Mouse (Mus musculus) G1E (cell line): ENCODE measurements around the gene Sec16a. TPM values are rescaled to one million over a fixed set of nuclear protein-coding genes. Genes with fewer than 3 reads are reported as not detected.
A peak's percentile ranks its signal among the peaks of the same experiment; 100 is the strongest.

Experiments used
- ATAC-seq: 2 replicates; pipeline ENCODE4 v1.8.0; 2016; ENCODE audit warnings: mild to moderate bottlenecking; ENCODE audit not compliant: insufficient number of reproducible peaks, poor library complexity, low FRiP score, severe bottlenecking; ENCODE audit errors: extremely low read depth
- DNase-seq: peaks from one replicate; pipeline ENCODE4 v3.0.0; 2012; ENCODE audit warnings: low spot score
- H3K27me3 ChIP-seq: 2 replicates; pipeline ENCODE4 v1.6.1; 2012; ENCODE audit warnings: mild to moderate bottlenecking, low read length, inconsistent platforms; ENCODE audit not compliant: insufficient read depth
- H3K36me3 ChIP-seq: replicated peaks from 2 replicates; pipeline ENCODE3; 2012; ENCODE audit warnings: mild to moderate bottlenecking, inconsistent platforms
- H3K4me1 ChIP-seq: 2 replicates; pipeline ENCODE4 v1.6.1; 2012; ENCODE audit warnings: low read depth, low read length, inconsistent platforms, mixed read lengths; ENCODE audit not compliant: insufficient read depth
- H3K4me3 ChIP-seq: 2 replicates; pipeline ENCODE4 v1.5.1; 2012; ENCODE audit warnings: low read depth, mild to moderate bottlenecking, inconsistent platforms, low read length, moderate library complexity, mixed read lengths
- H3K9me3 ChIP-seq: replicated peaks from 2 replicates; pipeline ENCODE4 v1.6.1; 2012; ENCODE audit warnings: inconsistent platforms
- CTCF ChIP-seq: IDR thresholded peaks from 2 replicates; pipeline ENCODE4 v1.5.1; 2012; ENCODE audit warnings: low read depth, low read length, inconsistent platforms, mixed read lengths
- GATA1 ChIP-seq: IDR thresholded peaks from 2 replicates; pipeline ENCODE4 v1.6.1; 2012; ENCODE audit warnings: borderline replicate concordance, low read length, inconsistent platforms, mixed read lengths
- GATA2 ChIP-seq: IDR thresholded peaks from 2 replicates; pipeline ENCODE4 v1.6.1; 2012; ENCODE audit warnings: low read depth, low read length, inconsistent platforms, borderline replicate concordance
- POLR2AphosphoS5 ChIP-seq: IDR thresholded peaks from 2 replicates; pipeline ENCODE4 v1.6.1; 2012; ENCODE audit warnings: low read depth, low read length, inconsistent platforms; ENCODE audit not compliant: insufficient replicate concordance
- TAL1 ChIP-seq: conservative IDR thresholded peaks from 2 replicates; pipeline ENCODE4 v1.6.1; 2012; ENCODE audit warnings: low read depth, low read length, inconsistent platforms, mixed read lengths
- polyA plus RNA-seq: library from polyadenylated mRNA; stranded (reverse); fragments of >175 nt; gene quantifications from 2 replicates; pipeline ENCODE4 v1.2.3, GENCODE M21; 2012
- total RNA-seq, 2 experiments: library from RNA; stranded (forward) in 1 of 2; stranded (reverse) in 1 of 2; fragments of 200-1000 nt in 1 of 2; fragments of >200 nt in 1 of 2; fragmentation: Nextera tagmentation in 1 of 2; gene quantifications; 2 replicates each; pipeline ENCODE4 v1.2.3; 2014 to 2017

Gene Sec16a
- total and polyA plus RNA-seq, 3 experiments, result 34.4 to 83.5 (median 37.8) TPM

- Histone ChIP-seq H3K36me3 (peaks cover 42% of the 10 kb centered on the region), H3K4me1 (peaks cover 44% of the 10 kb centered on the region), H3K27me3 (no peaks in the 10 kb centered on the region), H3K9me3 (no peaks in the 10 kb centered on the region), H3K4me3 (peak overlapping the region; percentile 97)
- no peak for TF ChIP-seq GATA2
- TF ChIP-seq TAL1, result no peak
- no peak for TF ChIP-seq CTCF
- no peak for TF ChIP-seq POLR2AphosphoS5
- no peak for TF ChIP-seq GATA1
- ATAC-seq (peak; percentile 40), DNase-seq (peak; percentile 83)
These were observed 840 bp upstream of the Sec16a start for GRCm38 (mm10) chr2:26445666-26446445.

DNA sequence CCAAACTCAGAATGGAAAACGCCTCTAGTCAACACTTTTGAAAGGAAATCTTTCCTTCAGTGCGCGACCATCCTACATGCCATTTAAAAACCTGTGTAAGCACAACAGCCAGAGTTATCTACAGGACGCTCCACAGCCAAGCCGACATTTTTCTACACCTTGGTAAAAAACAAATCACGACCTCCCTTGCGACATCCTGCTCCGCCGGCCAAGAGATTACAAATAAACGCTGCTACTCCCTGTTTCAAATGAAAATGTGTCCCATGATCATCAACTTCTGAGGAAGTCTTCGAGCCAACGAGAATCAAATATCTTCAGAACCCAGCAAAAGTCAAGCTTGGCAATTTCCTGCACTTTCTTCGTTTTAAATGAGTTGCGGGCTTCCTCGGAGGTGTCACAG, 648 bp downstream of the Sec16a start:
- H3K4me1 ChIP-seq, result peaks cover 48% of the 10 kb centered on the region
- TF ChIP-seq GATA2 (no peak), POLR2AphosphoS5 (no peak), TAL1 (no peak), GATA1 (no peak), CTCF (no peak)
- no peak for DNase-seq
- H3K36me3 ChIP-seq, result peaks cover 49% of the 10 kb centered on the region
- peak overlapping the region; percentile 97 for H3K4me3 ChIP-seq
- no peak for ATAC-seq
- H3K27me3 ChIP-seq, result no peaks in the 10 kb centered on the region
- H3K9me3 ChIP-seq, result no peaks in the 10 kb centered on the region

- Histone ChIP-seq H3K4me3 (peak overlapping the region; percentile 97), H3K27me3 (no peaks in the 10 kb centered on the region), H3K4me1 (peaks cover 52% of the 10 kb centered on the region), H3K9me3 (no peaks in the 10 kb centered on the region), H3K36me3 (peaks cover 51% of the 10 kb centered on the region)
- DNase-seq (no peak), ATAC-seq (no peak)
- TF ChIP-seq POLR2AphosphoS5 (no peak), GATA2 (no peak), GATA1 (no peak), TAL1 (no peak), CTCF (no peak)
These were observed 1.1 kb downstream of the Sec16a start for GRCm38 (mm10) chr2:26443876-26444275.

- no peaks in the 10 kb centered on the region for H3K9me3 ChIP-seq
- peaks cover 57% of the 10 kb centered on the region for H3K4me1 ChIP-seq
- H3K36me3 ChIP-seq, result peaks cover 52% of the 10 kb centered on the region
- H3K27me3 ChIP-seq, result no peaks in the 10 kb centered on the region
- no peak overlapping the region for H3K4me3 ChIP-seq
- DNase-seq (no peak), ATAC-seq (no peak)
- TF ChIP-seq CTCF, result no peak
- TF ChIP-seq GATA1, result no peak
- no peak for TF ChIP-seq POLR2AphosphoS5
- TF ChIP-seq GATA2, result no peak
- TF ChIP-seq TAL1, result no peak
These were observed 2.2 kb downstream of the Sec16a start for GRCm38 (mm10) chr2:26442843-26443242.

- H3K4me1 ChIP-seq, result peaks cover 54% of the 10 kb centered on the region
- no peak for DNase-seq
- peaks cover 53% of the 10 kb centered on the region for H3K36me3 ChIP-seq
- H3K27me3 ChIP-seq, result no peaks in the 10 kb centered on the region
- H3K4me3 ChIP-seq, result no peak overlapping the region
- no peaks in the 10 kb centered on the region for H3K9me3 ChIP-seq
- no peak for ATAC-seq
- TF ChIP-seq CTCF (no peak), GATA2 (no peak), TAL1 (no peak), GATA1 (no peak), POLR2AphosphoS5 (no peak)
These were observed 3.3 kb downstream of the Sec16a start for GRCm38 (mm10) chr2:26441688-26442087.

GRCm38 (mm10) chr2:26441261-26441660, 3.8 kb downstream of the Sec16a start:
- peaks cover 51% of the 10 kb centered on the region for H3K4me1 ChIP-seq
- no peak for ATAC-seq
- no peak for DNase-seq
- H3K9me3 ChIP-seq, result no peaks in the 10 kb centered on the region
- H3K36me3 ChIP-seq, result peaks cover 55% of the 10 kb centered on the region
- H3K27me3 ChIP-seq, result no peaks in the 10 kb centered on the region
- H3K4me3 ChIP-seq, result peak overlapping the region; percentile 18; the same call in 1 of the 2 replicates
- TF ChIP-seq CTCF (no peak), GATA1 (no peak), GATA2 (no peak), TAL1 (no peak), POLR2AphosphoS5 (no peak)

DNA sequence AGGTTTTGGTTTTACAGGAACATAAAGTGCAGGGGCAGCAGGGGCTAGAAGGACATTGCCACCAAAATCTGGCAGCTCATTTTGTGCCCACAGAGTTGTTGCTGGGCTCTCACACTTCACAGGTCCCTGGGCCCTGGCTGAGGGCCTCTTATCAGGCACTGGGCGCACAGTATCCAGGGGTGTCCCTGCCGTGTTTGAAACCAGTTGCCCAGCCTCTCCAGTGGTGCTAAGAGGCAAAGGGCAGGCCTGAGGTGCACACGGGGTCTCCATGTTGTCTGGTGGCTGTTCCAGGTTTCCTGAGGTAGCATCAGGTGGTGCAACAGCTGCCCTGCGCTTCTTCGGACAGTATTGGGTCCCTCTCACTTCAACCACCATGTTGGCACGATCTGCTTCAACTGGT, 5.3 kb downstream of the Sec16a start:
- DNase-seq (no peak), ATAC-seq (no peak)
- H3K36me3 ChIP-seq, result peaks cover 71% of the 10 kb centered on the region
- no peaks in the 10 kb centered on the region for H3K9me3 ChIP-seq
- no peak for TF ChIP-seq GATA1
- TF ChIP-seq CTCF, result no peak
- no peak for TF ChIP-seq TAL1
- no peak for TF ChIP-seq POLR2AphosphoS5
- no peak for TF ChIP-seq GATA2
- no peaks in the 10 kb centered on the region for H3K27me3 ChIP-seq
- H3K4me1 ChIP-seq, result peaks cover 50% of the 10 kb centered on the region
- H3K4me3 ChIP-seq, result no peak overlapping the region
